Mouse (Mus musculus) embryonic facial prominence, embryonic 10.5 days (tissue): ENCODE results near the gene Vmn2r73. TPM values are rescaled to one million over a fixed set of nuclear protein-coding genes. Genes with fewer than 3 reads are reported as not detected.
"Not testable (repeated sequence)": the region's sequence is repeated elsewhere in the genome, so short reads cannot be mapped to it uniquely, and the experiment has no call there.

Experiments
- DNase-seq: peaks from one replicate; pipeline ENCODE4 v3.0.0-alpha.2; 2017; ENCODE audit warnings: low spot score
- H3K27ac ChIP-seq: fragments of 300-500 bp; sonication (generic); replicated peaks from 2 replicates; pipeline ENCODE4 v1.5.1; 2016; ENCODE audit warnings: mild to moderate bottlenecking
- H3K27me3 ChIP-seq: fragments of 300-500 bp; sonication (generic); replicated peaks from 2 replicates; pipeline ENCODE4 v1.6.1; 2016; ENCODE audit warnings: low read depth, mild to moderate bottlenecking; ENCODE audit not compliant: poor library complexity, severe bottlenecking
- H3K36me3 ChIP-seq: fragments of 300-500 bp; sonication (generic); replicated peaks from 2 replicates; pipeline ENCODE4 v1.6.1; 2016; ENCODE audit warnings: mild to moderate bottlenecking, moderate library complexity
- H3K4me1 ChIP-seq: fragments of 300-500 bp; sonication (generic); 2 replicates; pipeline ENCODE4 v1.6.1; 2016
- H3K4me3 ChIP-seq: fragments of 300-500 bp; sonication (generic); 2 replicates; pipeline ENCODE4 v1.5.1; 2016; ENCODE audit warnings: mild to moderate bottlenecking, moderate library complexity
- H3K9me3 ChIP-seq: fragments of 300-500 bp; sonication (generic); 2 replicates; pipeline ENCODE4 v1.6.1; 2016; ENCODE audit warnings: mild to moderate bottlenecking
- whole genome bisulfite sequencing: fragments of 180-500 bp; shearing (Covaris S2); methylation state at CpG from one replicate; pipeline ENCODE4 v1.1.7; 2016; 5-methylcytosine and 5-hydroxymethylcytosine counted together
- polyA plus RNA-seq: library from polyadenylated mRNA; unstranded; fragments of >200 nt; fragmentation: Nextera tagmentation; extraction: Ambion mirVana; gene quantifications from 2 replicates; pipeline ENCODE4 v1.2.1, GENCODE M21; 2016

Vmn2r73 gene
- not detected in 2 replicates for polyA plus RNA-seq

GRCm38 (mm10) chr7:85876166-85876565 lies at the start of gene Vmn2r73:
Gene Vmn2r73, minus strand, starts transcription at chr7:85876266.
- Histone ChIP-seq H3K27me3 (no peaks in the 10 kb centered on the region), H3K27ac (no peak within 1 kb of the TSS), H3K9me3 (no peaks in the 10 kb centered on the region), H3K36me3 (no peaks in the 10 kb centered on the region), H3K4me1 (no peaks in the 10 kb centered on the region), H3K4me3 (no peak within 1 kb of the TSS)
- DNase-seq = no peak
- 84% methylated on average over 1 of the region's 1 CpGs for WGBS

DNA sequence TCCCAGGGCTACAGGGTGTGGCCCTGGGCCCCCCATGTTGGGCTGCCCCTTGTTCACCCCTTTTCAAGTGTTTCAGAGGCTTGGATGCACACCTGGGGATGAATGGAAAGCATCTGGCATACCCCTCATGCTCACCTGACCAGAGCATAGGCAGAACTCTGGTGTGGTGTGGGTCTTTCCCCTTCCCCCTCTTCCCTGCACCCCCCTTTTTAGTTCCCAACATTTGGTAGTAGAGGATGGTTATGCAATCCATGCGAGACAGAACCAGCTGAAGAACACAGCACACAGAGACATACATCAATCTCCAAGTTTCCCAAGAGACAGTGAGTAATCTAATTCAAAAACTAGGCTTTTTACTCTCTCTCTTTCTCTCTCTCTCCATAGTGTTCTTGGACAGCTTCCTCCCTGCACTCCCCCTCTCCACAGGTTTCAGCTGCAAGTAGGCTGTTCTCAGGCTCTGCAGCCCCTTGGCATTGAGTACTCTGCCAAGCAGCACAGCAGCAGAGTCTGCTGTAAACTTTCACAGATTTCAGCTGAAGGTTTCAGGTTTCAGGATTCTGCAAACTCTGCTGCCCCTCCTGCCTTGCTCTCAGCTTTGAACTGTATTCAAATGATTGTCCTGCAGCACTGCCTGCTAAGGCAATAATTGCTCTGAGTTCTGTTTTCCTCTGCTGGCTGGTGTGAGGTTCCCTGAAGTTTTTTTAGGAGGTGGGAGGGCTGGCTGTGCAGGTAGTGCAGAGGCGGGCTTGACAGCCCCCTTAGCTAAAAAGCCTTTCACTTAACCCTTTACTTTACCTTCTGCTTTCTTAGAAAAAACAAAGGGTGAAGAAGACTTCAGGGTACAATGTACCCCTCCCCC lies 35.7 kb downstream of the Vmn2r73 start:
- H3K27me3 ChIP-seq = no peaks in the 10 kb centered on the region
- H3K9me3 ChIP-seq = no peaks in the 10 kb centered on the region
- H3K4me3 ChIP-seq = no peak overlapping the region
- DNase-seq = peak; percentile 30
- H3K4me1 ChIP-seq = peaks cover 8% of the 10 kb centered on the region
- H3K27ac ChIP-seq = 0 out of 2 replicates have a peak overlapping the region, but pooled peaks have one; percentile 30
- WGBS = 20% methylated on average over 2 of the region's 2 CpGs
- H3K36me3 ChIP-seq = no peaks in the 10 kb centered on the region

DNA sequence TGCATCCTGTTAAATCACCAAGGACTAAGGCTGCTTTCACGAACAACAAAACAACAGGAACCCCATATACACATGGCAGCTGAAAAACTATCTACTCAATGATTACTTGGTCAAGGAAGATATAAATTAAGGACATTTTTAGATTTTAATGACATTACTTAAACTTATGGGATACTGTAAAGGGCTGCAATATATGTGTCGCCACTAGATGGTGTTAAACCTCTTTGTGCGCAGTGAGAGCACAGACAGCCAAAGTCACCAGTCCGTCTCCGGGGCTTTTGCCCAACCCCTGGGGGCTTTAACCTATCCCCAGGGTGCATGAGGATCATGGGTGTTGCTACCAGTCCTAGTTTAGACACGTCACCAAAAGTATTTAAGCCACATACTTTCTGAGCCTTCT lies 58.0 kb downstream of the Vmn2r73 start:
- DNase-seq = peak; percentile 9
- not testable (repeated sequence) for H3K27me3 ChIP-seq, H3K36me3 ChIP-seq, H3K9me3 ChIP-seq, H3K27ac ChIP-seq, H3K4me1 ChIP-seq, H3K4me3 ChIP-seq
- 10% methylated on average over 6 of the region's 6 CpGs for WGBS

Other genes with a start within 250 kb of the Vmn2r73 start
- not detected in 2 replicates for gene Vmn2r72, start 121.2 kb downstream of the Vmn2r73 start, polyA plus RNA-seq
- not detected in 2 replicates for gene Vmn2r74, start 85.4 kb upstream of the Vmn2r73 start, polyA plus RNA-seq